Mouse (Mus musculus): ENCODE measurements around the gene 6430628N08Rik. TPM values are rescaled to one million over a fixed set of nuclear protein-coding genes. Genes with fewer than 3 reads are reported as not detected.
A peak's percentile ranks its signal among the peaks of the same experiment; 100 is the strongest.

6430628N08Rik gene
- polyA plus RNA-seq, 1 experiment from 2014 or later, result not detected

GRCm38 (mm10) chr4:115855100-115855499 is 35.4 kb upstream of the 6430628N08Rik start:
- no peak overlapping the region for H3K9ac ChIP-seq (ENCODE audit: low read depth, low read length)
- no peak overlapping the region for H3K4me2 ChIP-seq
- WGBS (ENCODE audit: insufficient replicate concordance), result 38% methylated on average over 6 of the region's 6 CpGs

GRCm38 (mm10) chr4:115855609-115856008 is 34.9 kb upstream of the 6430628N08Rik start:
- Histone ChIP-seq H3K27me3 (ENCODE audit: control insufficient read depth, insufficient read depth, low read length) (no peaks in the 10 kb centered on the region), H3K9me3 (replicated peaks; ENCODE audit: control insufficient read depth, low read length) (no peaks in the 10 kb centered on the region), H3K4me2 (no peak overlapping the region), H3K27ac (ENCODE audit: low read depth, low read length) (0 out of 2 replicates have a peak overlapping the region, but pooled peaks have one; percentile 22), H3K9ac (ENCODE audit: low read depth, low read length) (no peak overlapping the region), H3K36me3 (ENCODE audit: control insufficient read depth, insufficient read depth, low read length) (peaks cover 6% of the 10 kb centered on the region; the same call in 1 of the 2 replicates), H3K4me1 (ENCODE audit: control insufficient read depth, insufficient read depth, low read length) (peaks cover 12% of the 10 kb centered on the region), H3K4me3 (ENCODE audit: low read depth, low read length) (no peak overlapping the region)
- ATAC-seq (replicated peaks; ENCODE audit: insufficient number of reproducible peaks, low FRiP score, low TSS enrichment), result no peak
- 62% methylated on average over 4 of the region's 4 CpGs for WGBS (ENCODE audit: insufficient replicate concordance)

More at GRCm38 (mm10) chr4:115855100-115855499, 35.4 kb upstream of the 6430628N08Rik start:
- no peak for ATAC-seq (replicated peaks; ENCODE audit: insufficient number of reproducible peaks, low FRiP score, low TSS enrichment)
- H3K36me3 ChIP-seq (ENCODE audit: control insufficient read depth, insufficient read depth, low read length), result 0 out of 2 replicates have a peak, but pooled peaks cover 5% of the 10 kb centered on the region
- no peak overlapping the region for H3K4me3 ChIP-seq (ENCODE audit: low read depth, low read length)
- peaks cover 12% of the 10 kb centered on the region for H3K4me1 ChIP-seq (ENCODE audit: control insufficient read depth, insufficient read depth, low read length)
- no peak overlapping the region for H3K27ac ChIP-seq (ENCODE audit: low read depth, low read length)
- H3K9me3 ChIP-seq (replicated peaks; ENCODE audit: control insufficient read depth, low read length), result no peaks in the 10 kb centered on the region
- H3K27me3 ChIP-seq (ENCODE audit: control insufficient read depth, insufficient read depth, low read length), result no peaks in the 10 kb centered on the region

- no peaks in the 10 kb centered on the region for H3K27me3 ChIP-seq (ENCODE audit: control insufficient read depth, insufficient read depth, low read length)
- H3K27ac ChIP-seq (ENCODE audit: low read depth, low read length), result peak overlapping the region; percentile 35
- no peaks in the 10 kb centered on the region for H3K9me3 ChIP-seq (replicated peaks; ENCODE audit: control insufficient read depth, low read length)
- H3K4me3 ChIP-seq (ENCODE audit: low read depth, low read length), result no peak overlapping the region
- peaks cover 9% of the 10 kb centered on the region; the same call in 1 of the 2 replicates for H3K36me3 ChIP-seq (ENCODE audit: control insufficient read depth, insufficient read depth, low read length)
- WGBS (ENCODE audit: insufficient replicate concordance), result 35% methylated on average over 4 of the region's 4 CpGs
- no peak overlapping the region for H3K4me2 ChIP-seq
- peak; percentile 81 for ATAC-seq (replicated peaks; ENCODE audit: insufficient number of reproducible peaks, low FRiP score, low TSS enrichment)
- H3K9ac ChIP-seq (ENCODE audit: low read depth, low read length), result 0 out of 2 replicates have a peak overlapping the region, but pooled peaks have one; percentile 6
- peaks cover 12% of the 10 kb centered on the region for H3K4me1 ChIP-seq (ENCODE audit: control insufficient read depth, insufficient read depth, low read length)
Measured at GRCm38 (mm10) chr4:115856282-115856681, 34.2 kb upstream of the 6430628N08Rik start.

GRCm38 (mm10) chr4:115857293-115857883 is 33.1 kb upstream of the 6430628N08Rik start:
- H3K9me3 ChIP-seq (replicated peaks; ENCODE audit: control insufficient read depth, low read length), result no peaks in the 10 kb centered on the region
- no peak overlapping the region for H3K4me2 ChIP-seq
- H3K27ac ChIP-seq (ENCODE audit: low read depth, low read length), result no peak overlapping the region
- no peaks in the 10 kb centered on the region for H3K27me3 ChIP-seq (ENCODE audit: control insufficient read depth, insufficient read depth, low read length)
- no peak overlapping the region for H3K4me3 ChIP-seq (ENCODE audit: low read depth, low read length)
- 67% methylated on average over 9 of the region's 9 CpGs for WGBS (ENCODE audit: insufficient replicate concordance)
- H3K4me1 ChIP-seq (ENCODE audit: control insufficient read depth, insufficient read depth, low read length), result peaks cover 12% of the 10 kb centered on the region
- no peak for ATAC-seq (replicated peaks; ENCODE audit: insufficient number of reproducible peaks, low FRiP score, low TSS enrichment)
- no peak overlapping the region for H3K9ac ChIP-seq (ENCODE audit: low read depth, low read length)
- peaks cover 9% of the 10 kb centered on the region; the same call in 1 of the 2 replicates for H3K36me3 ChIP-seq (ENCODE audit: control insufficient read depth, insufficient read depth, low read length)

- H3K9ac ChIP-seq (ENCODE audit: low read depth, low read length), result no peak overlapping the region
- 83% methylated on average over 7 of the region's 7 CpGs for WGBS (ENCODE audit: insufficient replicate concordance)
- no peak overlapping the region for H3K4me2 ChIP-seq
Measured at GRCm38 (mm10) chr4:115863352-115863751, 27.1 kb upstream of the 6430628N08Rik start.

GRCm38 (mm10) chr4:115863880-115864279 is 26.6 kb upstream of the 6430628N08Rik start:
- Histone ChIP-seq H3K4me1 (ENCODE audit: control insufficient read depth, insufficient read depth, low read length) (no peaks in the 10 kb centered on the region), H3K4me2 (no peak overlapping the region), H3K9me3 (replicated peaks; ENCODE audit: control insufficient read depth, low read length) (no peaks in the 10 kb centered on the region), H3K9ac (ENCODE audit: low read depth, low read length) (no peak overlapping the region), H3K27me3 (ENCODE audit: control insufficient read depth, insufficient read depth, low read length) (no peaks in the 10 kb centered on the region), H3K4me3 (ENCODE audit: low read depth, low read length) (no peak overlapping the region), H3K36me3 (ENCODE audit: control insufficient read depth, insufficient read depth, low read length) (peaks cover 13% of the 10 kb centered on the region), H3K27ac (ENCODE audit: low read depth, low read length) (no peak overlapping the region)
- no peak for ATAC-seq (replicated peaks; ENCODE audit: insufficient number of reproducible peaks, low FRiP score, low TSS enrichment)
- 68% methylated on average over 10 of the region's 10 CpGs for WGBS (ENCODE audit: insufficient replicate concordance)

More at GRCm38 (mm10) chr4:115863352-115863751, 27.1 kb upstream of the 6430628N08Rik start:
- Histone ChIP-seq H3K27me3 (ENCODE audit: control insufficient read depth, insufficient read depth, low read length) (no peaks in the 10 kb centered on the region), H3K4me1 (ENCODE audit: control insufficient read depth, insufficient read depth, low read length) (no peaks in the 10 kb centered on the region), H3K4me3 (ENCODE audit: low read depth, low read length) (no peak overlapping the region), H3K36me3 (ENCODE audit: control insufficient read depth, insufficient read depth, low read length) (peaks cover 13% of the 10 kb centered on the region), H3K9me3 (replicated peaks; ENCODE audit: control insufficient read depth, low read length) (no peaks in the 10 kb centered on the region), H3K27ac (ENCODE audit: low read depth, low read length) (no peak overlapping the region)
- no peak for ATAC-seq (replicated peaks; ENCODE audit: insufficient number of reproducible peaks, low FRiP score, low TSS enrichment)

- Histone ChIP-seq H3K36me3 (ENCODE audit: control insufficient read depth, insufficient read depth, low read length) (peaks cover 4% of the 10 kb centered on the region), H3K4me1 (ENCODE audit: control insufficient read depth, insufficient read depth, low read length) (no peaks in the 10 kb centered on the region), H3K4me2 (no peak overlapping the region), H3K27me3 (ENCODE audit: control insufficient read depth, insufficient read depth, low read length) (no peaks in the 10 kb centered on the region), H3K4me3 (ENCODE audit: low read depth, low read length) (no peak overlapping the region), H3K9ac (ENCODE audit: low read depth, low read length) (no peak overlapping the region), H3K27ac (ENCODE audit: low read depth, low read length) (no peak overlapping the region), H3K9me3 (replicated peaks; ENCODE audit: control insufficient read depth, low read length) (no peaks in the 10 kb centered on the region)
- 38% methylated on average over 16 of the region's 16 CpGs for whole genome bisulfite sequencing (ENCODE audit: insufficient replicate concordance)
- ATAC-seq (replicated peaks; ENCODE audit: insufficient number of reproducible peaks, low FRiP score, low TSS enrichment), result no peak
Measured at GRCm38 (mm10) chr4:115869512-115870210, 20.8 kb upstream of the 6430628N08Rik start.

GRCm38 (mm10) chr4:115873231-115873630 is 17.2 kb upstream of the 6430628N08Rik start:
- H3K27me3 ChIP-seq (ENCODE audit: control insufficient read depth, insufficient read depth, low read length), result no peaks in the 10 kb centered on the region
- H3K4me2 ChIP-seq, result no peak overlapping the region
- H3K4me3 ChIP-seq (ENCODE audit: low read depth, low read length), result no peak overlapping the region
- no peaks in the 10 kb centered on the region for H3K9me3 ChIP-seq (replicated peaks; ENCODE audit: control insufficient read depth, low read length)
- peaks cover 7% of the 10 kb centered on the region for H3K36me3 ChIP-seq (ENCODE audit: control insufficient read depth, insufficient read depth, low read length)
- WGBS (ENCODE audit: insufficient replicate concordance), result 84% methylated on average over 3 of the region's 3 CpGs
- no peak for ATAC-seq (replicated peaks; ENCODE audit: insufficient number of reproducible peaks, low FRiP score, low TSS enrichment)
- H3K4me1 ChIP-seq (ENCODE audit: control insufficient read depth, insufficient read depth, low read length), result peaks cover 6% of the 10 kb centered on the region
- no peak overlapping the region for H3K9ac ChIP-seq (ENCODE audit: low read depth, low read length)
- no peak overlapping the region for H3K27ac ChIP-seq (ENCODE audit: low read depth, low read length)

Measured in heart, embryonic 11.5 days (tissue).